Mouse (Mus musculus) T-helper 2 cell (primary cell): ENCODE measurements at regions not wholly inside any gene's neighbourhood (a gene's known extent, or its start where the extent isn't known, plus 50 kb on each side); places are given as distances from the start of the nearest gene placed in this dataset.

Source experiments
- in situ Hi-C: fragments of 300-600 bp; cut with MboI, MseI; formaldehyde crosslinking; loops from one replicate; pipeline ENCODE4 v1.15.1; 2025; ENCODE audit warnings: high pct_unique_total_duplicates

- in situ Hi-C loops: no loop called here
Measured at GRCm38 (mm10) chrX:142456022-142456421, 65.7 kb upstream of the Acsl4 start.

GRCm38 (mm10) chrX:142464174-142464573 lies 73.8 kb upstream of the Acsl4 start:
- in situ Hi-C loops: no loop called here

GRCm38 (mm10) chrX:142464756-142465155 lies 74.4 kb upstream of the Acsl4 start:
- in situ Hi-C loops: no loop called here

- in situ Hi-C loops: no loop called here
Measured at GRCm38 (mm10) chrX:142467850-142468256, 77.5 kb upstream of the Acsl4 start.

GRCm38 (mm10) chrX:142468388-142468787 lies 78.1 kb upstream of the Acsl4 start:
- in situ Hi-C loops: no loop called here

GRCm38 (mm10) chrX:142469048-142469634 lies 78.8 kb upstream of the Acsl4 start:
- in situ Hi-C loops: no loop called here

GRCm38 (mm10) chrX:142470083-142470482 lies 79.7 kb upstream of the Acsl4 start:
- in situ Hi-C loops: no loop called here

GRCm38 (mm10) chrX:142481203-142481815 lies 91.0 kb upstream of the Acsl4 start:
- in situ Hi-C loops: no loop called here

GRCm38 (mm10) chrX:142488078-142488477 lies 97.7 kb upstream of the Acsl4 start:
- in situ Hi-C loops: no loop called here

GRCm38 (mm10) chrX:142490093-142490717 lies 99.9 kb upstream of the Acsl4 start:
- in situ Hi-C loops: no loop called here

- in situ Hi-C loops: no loop called here
Measured at GRCm38 (mm10) chrX:142501094-142501493, 110.8 kb upstream of the Acsl4 start.

GRCm38 (mm10) chrX:142504962-142505361 lies 114.6 kb upstream of the Acsl4 start:
- in situ Hi-C loops: no loop called here

- in situ Hi-C loops: no loop called here
Measured at GRCm38 (mm10) chrX:142507475-142507874, 117.1 kb upstream of the Acsl4 start.

GRCm38 (mm10) chrX:142516406-142517131 lies 126.2 kb upstream of the Acsl4 start:
- in situ Hi-C loops: no loop called here

GRCm38 (mm10) chrX:142517205-142517604 lies 126.9 kb upstream of the Acsl4 start:
- in situ Hi-C loops: no loop called here

- in situ Hi-C loops: no loop called here
Measured at GRCm38 (mm10) chrX:142521063-142521462, 130.7 kb upstream of the Acsl4 start.

- in situ Hi-C loops: no loop called here
Measured at GRCm38 (mm10) chrX:142526953-142527352, 136.6 kb upstream of the Acsl4 start.

- in situ Hi-C loops: loop anchor here (5.0 kb wide), 1 partner anchor 153 kb away; no protein-coding TSS in a partner anchor
Measured at GRCm38 (mm10) chrX:142529892-142530291, 139.6 kb upstream of the Acsl4 start.

GRCm38 (mm10) chrX:142534780-142535179 lies 144.4 kb upstream of the Acsl4 start:
- in situ Hi-C loops: loop anchor here (5.0 kb wide), 1 partner anchor 157 kb away; no protein-coding TSS in a partner anchor

GRCm38 (mm10) chrX:142535540-142535939 lies 145.2 kb upstream of the Acsl4 start:
- in situ Hi-C loops: no loop called here

GRCm38 (mm10) chrX:142535954-142536353 lies 145.3 kb upstream of the Tmem164 start:
- in situ Hi-C loops: no loop called here

- in situ Hi-C loops: no loop called here
Measured at GRCm38 (mm10) chrX:142537259-142537963, 143.8 kb upstream of the Tmem164 start.
